Mouse (Mus musculus) WW6 (cell line): ENCODE measurements around the gene Brd2.

ENCODE experiments used
- DNase-seq: peaks from one replicate; pipeline ENCODE4 v3.0.0-alpha.2; 2013; ENCODE audit warnings: low read depth, low spot score

Brd2 gene

DNA sequence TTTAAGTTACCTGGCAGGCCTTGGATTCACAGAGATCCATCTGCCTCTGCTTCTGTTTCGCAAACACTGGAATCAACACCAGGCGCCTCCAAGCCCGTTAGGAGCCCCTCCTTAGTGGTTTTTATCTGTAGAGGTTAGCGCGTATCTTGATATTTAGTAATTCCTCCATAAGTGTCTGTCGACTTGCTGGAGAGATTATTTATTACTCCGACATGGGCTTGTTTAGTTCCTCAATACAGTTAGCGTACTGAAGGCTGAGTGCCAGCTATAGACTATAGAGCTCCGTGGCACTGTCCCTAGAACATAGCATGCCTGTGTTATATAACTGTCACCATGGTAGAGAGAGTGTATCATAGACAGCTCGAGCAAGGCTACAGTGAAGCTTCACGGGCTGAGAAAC is 34.3 kb downstream of the Brd2 start:
- no peak for DNase-seq

DNA sequence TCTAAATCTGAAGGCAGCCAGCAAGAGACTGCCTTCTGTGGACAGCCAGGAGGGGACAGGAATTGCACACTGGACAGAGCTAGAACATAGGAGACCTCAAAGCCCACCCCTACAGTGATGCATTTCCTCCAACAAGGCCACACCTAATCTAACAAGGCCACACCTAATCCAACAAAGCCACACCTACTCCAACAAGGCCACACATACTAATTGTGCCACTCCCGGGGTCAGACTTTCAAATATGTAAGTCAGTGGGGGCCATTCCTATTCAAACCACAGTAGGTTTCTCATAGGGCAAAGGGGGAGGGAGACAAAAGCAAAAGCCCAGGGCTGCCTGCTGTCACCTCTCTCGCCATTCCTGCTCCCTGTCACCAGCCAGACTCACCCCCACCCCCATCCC is 35.0 kb downstream of the Brd2 start:
- no peak for DNase-seq

DNA sequence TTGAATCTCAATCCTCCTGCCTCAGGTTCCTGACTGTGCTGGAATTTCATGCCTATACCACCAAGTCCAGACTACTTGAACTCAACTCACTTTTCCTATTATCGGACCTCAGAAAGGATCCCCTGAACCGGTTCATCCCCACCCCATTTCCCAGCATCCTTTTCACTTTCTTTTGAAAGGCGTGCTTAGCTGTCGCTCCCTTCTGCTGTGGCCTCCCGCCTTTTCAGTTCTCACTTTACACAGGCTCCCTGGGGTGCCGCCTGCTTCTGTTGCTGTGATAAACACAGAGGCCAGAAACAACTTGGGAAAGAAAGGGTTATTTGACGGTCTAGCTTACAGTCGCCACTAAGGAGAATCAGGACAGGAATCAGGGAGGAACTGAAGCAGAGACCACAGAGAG is 39.3 kb downstream of the Brd2 start:
- no peak for DNase-seq

DNA sequence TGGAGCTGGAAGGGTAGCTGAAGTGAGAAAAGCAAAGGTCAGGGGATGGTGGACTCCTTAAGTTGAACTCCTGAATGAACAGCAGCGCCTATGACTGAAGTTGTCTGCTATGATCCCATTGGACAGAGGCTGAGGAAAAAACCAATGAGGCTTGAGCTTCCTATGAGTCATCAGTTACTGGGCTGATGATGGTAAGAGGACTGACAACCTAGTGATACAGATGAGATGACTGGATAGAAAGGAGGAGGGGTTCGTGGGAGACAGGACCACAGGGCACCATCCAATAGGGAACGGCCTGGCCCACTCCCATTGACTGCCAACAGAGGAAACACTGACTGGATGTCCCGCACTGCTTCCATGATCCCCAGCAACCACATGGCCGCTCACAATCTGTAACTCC is 42.8 kb downstream of the Brd2 start:
- DNase-seq = peak; percentile 67

DNA sequence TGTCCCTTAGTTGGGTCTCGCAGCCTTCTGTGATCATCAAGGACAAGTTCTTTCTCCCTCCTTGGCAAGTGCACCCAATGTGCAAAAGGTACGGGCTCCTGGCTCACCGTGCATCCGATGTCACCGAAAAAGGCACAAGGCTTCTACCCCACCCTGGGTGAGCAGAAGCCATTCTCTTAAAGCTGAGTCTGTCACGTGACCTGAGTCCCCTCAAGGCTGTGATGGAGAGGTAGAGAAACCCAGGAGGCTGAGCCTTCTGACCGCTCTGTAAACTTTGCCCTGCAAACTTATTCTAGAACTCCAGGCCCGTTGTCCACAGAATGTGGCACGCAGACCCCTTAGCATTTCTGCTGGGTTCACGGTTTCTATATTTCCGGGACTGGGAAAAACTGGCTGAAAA is 43.4 kb downstream of the Brd2 start:
- DNase-seq = no peak

DNA sequence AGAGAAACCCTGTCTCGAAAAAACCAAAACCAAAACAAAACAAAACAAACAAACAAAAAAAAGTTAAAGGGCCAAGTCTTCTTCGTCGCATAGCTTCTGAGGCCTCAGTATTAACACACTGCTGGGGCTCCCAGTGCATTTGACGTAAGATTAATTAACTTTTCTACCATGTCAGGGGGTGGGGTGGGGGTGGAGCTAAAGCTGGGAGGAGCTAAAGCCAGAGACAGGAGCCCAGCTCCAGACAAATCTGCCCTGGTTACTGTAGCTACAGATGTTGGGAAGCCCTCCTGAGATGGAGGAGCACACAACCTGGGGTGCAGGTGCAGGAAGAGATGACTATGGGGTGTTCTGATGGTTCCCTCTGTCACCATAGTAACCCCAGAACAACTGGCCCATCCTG is 44.3 kb downstream of the Brd2 start:
- no peak for DNase-seq

DNA sequence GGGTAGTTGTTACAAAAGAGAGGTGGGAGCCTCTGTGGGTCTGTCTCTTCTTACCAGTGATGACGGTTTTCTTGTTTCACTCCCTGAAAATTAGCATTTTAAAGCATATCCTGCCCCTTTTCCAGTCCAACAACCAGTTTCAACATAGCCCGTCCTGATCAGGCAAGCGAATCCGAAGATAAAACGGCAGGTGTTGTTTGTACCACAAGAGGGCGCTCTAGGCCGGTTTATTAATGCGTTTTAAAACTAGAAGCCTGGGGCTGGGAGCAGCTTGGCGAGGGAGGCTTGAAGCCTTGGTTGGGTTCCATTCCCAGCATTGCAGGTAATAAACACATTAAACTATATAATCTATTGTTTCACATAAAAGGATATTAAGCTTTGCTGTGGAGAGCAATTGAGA is 44.9 kb downstream of the Brd2 start:
- peak; percentile 56 for DNase-seq

DNA sequence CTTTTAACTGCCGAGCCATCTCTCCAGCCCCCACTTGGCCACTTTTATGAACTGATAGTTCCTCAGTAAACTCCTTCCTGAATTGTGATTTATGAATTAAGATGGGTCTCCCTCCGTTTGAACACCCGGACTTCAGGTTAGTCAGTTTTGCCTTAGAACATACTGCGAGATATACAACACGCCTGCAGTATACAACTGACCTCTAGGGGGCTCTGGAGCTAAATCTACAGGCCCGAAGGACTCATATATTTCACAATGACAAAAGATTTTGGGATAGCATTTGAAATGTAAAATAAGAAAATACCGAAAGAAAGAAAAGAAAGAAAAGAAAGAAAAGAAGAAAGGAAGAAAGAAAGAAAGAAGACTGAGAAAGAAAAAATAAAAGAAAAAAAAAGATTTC is 47.2 kb downstream of the Brd2 start:
- DNase-seq = no peak

DNA sequence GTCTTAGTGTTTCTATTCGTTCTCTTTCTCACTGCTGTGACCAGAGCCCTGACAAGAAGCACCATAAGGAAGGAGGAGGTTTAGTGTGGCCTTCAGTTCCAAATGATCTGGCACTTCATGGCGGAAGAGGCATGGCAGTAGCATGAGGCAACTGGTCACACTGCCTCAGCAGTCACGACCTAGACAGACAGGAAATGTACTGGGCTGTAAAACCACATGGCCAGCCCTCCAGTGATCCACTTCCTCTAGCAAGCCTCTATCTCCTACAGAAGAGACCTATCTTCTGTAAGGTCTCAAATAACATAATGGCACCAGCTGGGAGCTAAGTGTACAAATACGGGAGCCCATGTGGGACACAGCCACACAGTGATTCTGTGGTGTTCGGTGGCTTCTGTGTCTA is 50.3 kb downstream of the Brd2 start:
- DNase-seq = no peak

DNA sequence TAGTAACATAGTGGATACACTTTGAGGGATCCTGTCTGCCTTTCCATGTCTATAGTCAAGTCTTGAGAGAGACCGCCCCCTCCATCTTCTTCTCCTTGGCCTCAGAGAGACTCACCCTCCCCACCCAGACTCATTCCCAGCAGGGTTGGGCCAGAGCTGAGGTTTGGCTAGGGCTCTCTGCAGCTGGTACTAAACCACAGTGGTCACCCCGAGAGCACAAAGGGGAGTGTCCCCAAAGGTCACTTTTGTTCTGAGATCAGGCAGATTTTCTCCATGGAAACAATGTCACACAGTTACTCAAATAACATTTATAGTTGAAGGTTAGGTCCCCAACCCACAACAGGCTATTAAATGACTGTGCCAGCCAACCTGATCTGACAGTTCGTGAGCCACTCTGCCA is 53.6 kb downstream of the Brd2 start:
- DNase-seq = no peak
